Mouse (Mus musculus) lung, embryonic 15.5 days (tissue): ENCODE results near the gene Nos1ap. TPM values are rescaled to one million over a fixed set of nuclear protein-coding genes. Genes with fewer than 3 reads are reported as not detected.

Source experiments
- ATAC-seq: fragments of 200-750 bp; cut with Nextera tagmentation; 2 replicates; pipeline ENCODE4 v1.8.0; 2017; ENCODE audit warnings: moderate number of reproducible peaks, borderline replicate concordance; ENCODE audit not compliant: low FRiP score, low TSS enrichment; ENCODE audit errors: extremely low read depth
- H3K27ac ChIP-seq: fragments of 300-500 bp; sonication (generic); 2 replicates; pipeline ENCODE4 v1.5.1; 2015; ENCODE audit warnings: moderate library complexity, mild to moderate bottlenecking, inconsistent platforms
- H3K27me3 ChIP-seq: fragments of 300-500 bp; sonication (generic); 2 replicates; pipeline ENCODE4 v1.6.1; 2015; ENCODE audit warnings: inconsistent platforms
- H3K36me3 ChIP-seq: fragments of 300-500 bp; sonication (generic); 2 replicates; pipeline ENCODE4 v1.6.1; 2015; ENCODE audit warnings: inconsistent platforms
- H3K4me1 ChIP-seq: fragments of 300-500 bp; sonication (generic); 2 replicates; pipeline ENCODE4 v1.6.1; 2015; ENCODE audit warnings: inconsistent platforms
- H3K4me2 ChIP-seq: fragments of 300-500 bp; sonication (generic); 2 replicates; pipeline ENCODE4 v1.6.1; 2015; ENCODE audit warnings: inconsistent platforms, mild to moderate bottlenecking, moderate library complexity
- H3K4me3 ChIP-seq: fragments of 300-500 bp; sonication (generic); 2 replicates; pipeline ENCODE4 v1.5.1; 2015; ENCODE audit warnings: mild to moderate bottlenecking, inconsistent platforms
- H3K9ac ChIP-seq: fragments of 300-500 bp; sonication (generic); 2 replicates; pipeline ENCODE4 v1.6.1; 2015; ENCODE audit warnings: inconsistent platforms
- H3K9me3 ChIP-seq: fragments of 300-500 bp; sonication (generic); 2 replicates; pipeline ENCODE4 v1.6.1; 2016; ENCODE audit warnings: inconsistent platforms
- WGBS: fragments of 180-500 bp; shearing (Covaris S2); methylation state at CpG from one replicate; pipeline ENCODE4 v1.1.7; 2015; 5-methylcytosine and 5-hydroxymethylcytosine counted together
- polyA plus RNA-seq: library from polyadenylated mRNA; unstranded; fragments of >200 nt; fragmentation: Nextera tagmentation; extraction: Ambion mirVana; gene quantifications from 2 replicates; pipeline ENCODE4 v1.2.1, GENCODE M21; 2015

Nos1ap gene
- polyA plus RNA-seq, 1 experiment from 2014 or later, result 10.6 TPM

DNA sequence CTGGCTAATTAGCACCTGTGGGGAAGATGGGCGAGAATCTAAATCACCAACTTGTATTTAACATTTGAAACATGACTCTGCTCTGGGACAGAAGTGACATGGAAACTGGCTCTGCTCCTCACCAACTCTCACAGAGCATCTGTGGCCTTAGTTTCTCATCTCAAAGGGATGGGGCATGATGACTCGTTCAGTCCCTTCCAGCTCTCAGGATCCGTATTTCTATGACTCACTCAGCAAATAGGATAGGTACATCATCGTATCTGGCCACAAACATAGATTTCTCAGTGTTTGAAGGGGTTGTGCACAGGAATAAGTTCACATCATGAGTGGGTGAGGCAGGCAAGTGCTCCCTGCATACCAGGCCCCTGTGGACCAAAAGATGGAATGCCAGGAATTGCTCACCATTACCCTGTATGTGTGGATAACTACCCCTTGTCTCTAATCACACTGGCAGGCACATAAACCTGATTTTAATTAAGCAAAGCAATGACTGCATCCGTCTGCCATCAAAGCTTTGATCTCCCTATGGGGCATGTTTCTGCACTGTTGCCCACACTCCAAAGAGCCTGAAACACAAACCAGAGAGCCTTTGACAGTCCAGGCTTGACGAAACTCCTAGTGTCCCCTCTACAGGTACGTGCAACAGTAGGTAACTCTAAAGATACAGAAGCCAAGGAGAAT is 151.1 kb downstream of the Nos1ap start:
- H3K27me3 ChIP-seq, result no peaks in the 10 kb centered on the region
- no peaks in the 10 kb centered on the region for H3K4me1 ChIP-seq
- H3K9ac ChIP-seq, result no peak overlapping the region
- 65% methylated on average over 7 of the region's 7 CpGs for WGBS
- no peak overlapping the region for H3K4me3 ChIP-seq
- no peak overlapping the region for H3K4me2 ChIP-seq
- no peaks in the 10 kb centered on the region for H3K9me3 ChIP-seq
- no peak overlapping the region for H3K27ac ChIP-seq
- H3K36me3 ChIP-seq, result no peaks in the 10 kb centered on the region
- ATAC-seq, result no peak

DNA sequence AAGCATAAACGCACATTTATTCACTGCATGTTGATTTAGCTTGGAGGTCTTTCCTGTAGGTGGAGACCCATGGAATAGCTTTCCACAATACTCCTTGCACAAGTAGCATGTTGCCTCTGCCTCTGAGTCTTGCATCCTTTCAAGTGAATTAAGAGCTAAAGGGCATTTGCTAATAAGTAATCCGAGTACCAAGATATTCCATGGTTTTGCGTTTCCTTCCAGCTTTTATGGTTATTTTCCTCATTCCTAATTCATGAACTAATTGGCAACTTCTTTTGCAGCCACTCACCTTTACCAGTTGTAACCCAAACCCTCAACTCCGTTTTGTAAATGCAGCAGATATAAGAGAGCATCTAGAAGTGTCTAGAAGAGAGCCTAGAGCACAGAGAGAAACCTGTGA is 155.5 kb downstream of the Nos1ap start:
- no peaks in the 10 kb centered on the region for H3K9me3 ChIP-seq
- 82% methylated on average over 4 of the region's 4 CpGs for WGBS
- no peak overlapping the region for H3K4me2 ChIP-seq
- no peak overlapping the region for H3K4me3 ChIP-seq
- H3K27ac ChIP-seq, result no peak overlapping the region
- no peak overlapping the region for H3K9ac ChIP-seq
- no peaks in the 10 kb centered on the region; the same call in 1 of the 2 replicates for H3K4me1 ChIP-seq
- ATAC-seq, result no peak
- no peaks in the 10 kb centered on the region for H3K36me3 ChIP-seq
- no peaks in the 10 kb centered on the region for H3K27me3 ChIP-seq

DNA sequence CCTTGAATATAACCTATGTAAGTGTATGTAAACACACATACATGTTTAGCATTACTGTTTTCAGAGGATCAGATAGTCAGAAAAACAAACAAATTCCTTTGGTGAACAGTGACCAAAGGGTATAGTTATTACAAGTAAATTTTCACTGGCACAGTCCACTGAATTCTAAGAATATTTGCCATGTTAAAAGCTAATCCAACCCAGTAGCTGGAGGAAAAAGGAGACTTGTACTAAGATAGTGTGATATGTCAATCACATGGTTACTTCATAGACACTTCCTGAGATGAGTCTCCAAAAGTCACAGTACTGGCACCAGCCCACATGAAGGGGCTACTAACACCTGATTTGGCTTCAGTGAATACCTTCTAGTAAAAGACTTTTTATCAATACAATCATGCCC is 156.0 kb downstream of the Nos1ap start:
- H3K9ac ChIP-seq, result no peak overlapping the region
- no peaks in the 10 kb centered on the region; the same call in 1 of the 2 replicates for H3K4me1 ChIP-seq
- no peaks in the 10 kb centered on the region for H3K36me3 ChIP-seq
- ATAC-seq, result no peak
- no peak overlapping the region for H3K27ac ChIP-seq
- no peaks in the 10 kb centered on the region for H3K27me3 ChIP-seq
- no peak overlapping the region for H3K4me2 ChIP-seq
- no peak overlapping the region for H3K4me3 ChIP-seq
- H3K9me3 ChIP-seq, result no peaks in the 10 kb centered on the region

DNA sequence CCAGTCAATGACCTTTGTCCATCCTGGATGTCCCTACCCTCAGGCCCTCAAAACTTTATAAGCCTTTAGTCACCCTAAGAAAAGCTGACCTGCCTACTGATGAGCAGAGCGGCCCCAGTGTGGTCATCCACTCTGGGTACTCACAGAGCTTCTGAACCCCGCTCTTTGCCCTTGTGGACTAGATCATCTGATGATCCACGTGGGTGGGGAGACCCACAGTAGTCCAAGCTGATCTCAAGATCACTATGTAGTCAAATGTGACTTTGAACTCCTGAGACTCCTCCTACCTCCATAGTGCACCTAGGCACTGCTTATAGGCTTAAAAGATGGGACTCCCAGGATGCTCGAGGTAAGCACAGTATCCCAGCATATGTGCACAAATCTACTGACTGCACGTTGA is 157.4 kb downstream of the Nos1ap start:
- H3K27me3 ChIP-seq, result no peaks in the 10 kb centered on the region
- WGBS, result 79% methylated on average over 5 of the region's 5 CpGs
- H3K27ac ChIP-seq, result no peak overlapping the region
- no peaks in the 10 kb centered on the region; the same call in 1 of the 2 replicates for H3K4me1 ChIP-seq
- no peak overlapping the region for H3K4me3 ChIP-seq
- H3K9ac ChIP-seq, result no peak overlapping the region
- no peak for ATAC-seq
- no peaks in the 10 kb centered on the region for H3K9me3 ChIP-seq
- no peaks in the 10 kb centered on the region for H3K36me3 ChIP-seq
- no peak overlapping the region for H3K4me2 ChIP-seq

DNA sequence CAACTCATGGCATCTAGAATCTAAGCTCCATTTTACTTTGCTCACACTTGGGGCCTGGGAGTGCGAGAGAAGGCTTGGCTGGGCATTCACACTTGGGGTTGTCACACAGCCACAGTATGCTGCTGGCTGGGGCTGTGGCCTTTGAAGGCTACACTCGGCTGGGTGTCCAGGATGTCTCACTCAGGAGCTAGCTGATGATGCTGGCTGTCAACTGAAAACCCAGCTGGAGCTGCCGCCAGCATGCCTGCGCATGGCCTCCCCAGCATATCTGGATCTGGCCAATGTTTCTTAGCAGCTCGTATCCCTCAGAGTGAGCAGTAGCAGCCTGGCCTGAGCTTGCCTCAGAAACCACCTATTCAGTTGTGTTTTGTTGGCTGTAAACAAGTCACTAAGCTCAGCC is 158.3 kb downstream of the Nos1ap start:
- Histone ChIP-seq H3K4me2 (no peak overlapping the region), H3K27ac (no peak overlapping the region), H3K4me3 (no peak overlapping the region), H3K9ac (no peak overlapping the region), H3K27me3 (no peaks in the 10 kb centered on the region), H3K4me1 (no peaks in the 10 kb centered on the region; the same call in 1 of the 2 replicates), H3K36me3 (no peaks in the 10 kb centered on the region), H3K9me3 (no peaks in the 10 kb centered on the region)
- ATAC-seq, result peak; percentile 67; the same call in 1 of the 2 replicates
- 39% methylated on average over 5 of the region's 5 CpGs for WGBS

DNA sequence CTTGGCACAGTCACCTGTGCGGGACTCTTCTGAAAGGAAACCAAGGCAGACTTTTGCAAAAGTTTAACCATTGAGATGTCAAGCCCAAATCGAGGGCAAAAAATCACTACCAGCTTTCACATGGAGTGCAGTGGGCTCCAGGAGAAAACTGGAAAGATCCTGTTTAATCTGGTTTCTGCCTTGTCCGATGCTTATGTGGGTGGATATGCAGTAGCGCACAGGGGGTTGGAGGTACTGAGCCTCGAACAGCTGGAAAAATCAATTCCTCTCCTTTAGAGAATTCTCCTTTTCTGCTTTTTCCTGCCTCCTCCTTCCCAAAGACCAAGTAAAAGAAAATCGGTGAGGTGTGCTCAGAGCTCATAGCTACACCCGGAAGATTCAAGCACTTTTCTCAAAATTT is 159.0 kb downstream of the Nos1ap start:
- Histone ChIP-seq H3K4me3 (no peak overlapping the region), H3K9me3 (no peaks in the 10 kb centered on the region), H3K36me3 (no peaks in the 10 kb centered on the region), H3K27me3 (no peaks in the 10 kb centered on the region), H3K9ac (no peak overlapping the region), H3K4me2 (no peak overlapping the region), H3K27ac (no peak overlapping the region), H3K4me1 (no peaks in the 10 kb centered on the region; the same call in 1 of the 2 replicates)
- no peak for ATAC-seq
- 88% methylated on average over 7 of the region's 7 CpGs for WGBS

DNA sequence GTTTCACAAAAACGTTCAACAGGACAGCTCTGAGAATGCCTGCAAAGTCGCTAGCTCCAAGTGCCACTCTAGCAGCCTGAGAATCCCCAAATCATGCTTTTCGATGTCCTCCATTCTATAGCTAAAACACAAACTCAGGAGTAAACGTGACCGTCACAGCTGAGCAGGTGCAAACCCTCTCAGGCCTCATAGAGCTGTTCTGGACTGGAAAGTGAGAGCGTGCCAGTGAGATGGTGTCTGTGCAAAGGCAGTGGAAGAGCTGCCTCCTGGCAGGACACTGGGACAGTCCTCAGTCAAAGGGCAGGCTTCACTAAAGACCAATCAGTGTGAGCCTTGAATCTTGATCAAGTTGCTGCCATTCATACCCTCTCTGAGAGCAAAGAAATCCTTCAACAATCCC is 160.0 kb downstream of the Nos1ap start:
- H3K4me3 ChIP-seq, result no peak overlapping the region
- H3K4me2 ChIP-seq, result no peak overlapping the region
- WGBS, result 74% methylated on average over 6 of the region's 6 CpGs
- no peak overlapping the region for H3K27ac ChIP-seq
- no peak overlapping the region for H3K9ac ChIP-seq
- H3K36me3 ChIP-seq, result no peaks in the 10 kb centered on the region
- no peaks in the 10 kb centered on the region; the same call in 1 of the 2 replicates for H3K4me1 ChIP-seq
- H3K9me3 ChIP-seq, result no peaks in the 10 kb centered on the region
- ATAC-seq, result no peak
- no peaks in the 10 kb centered on the region for H3K27me3 ChIP-seq

DNA sequence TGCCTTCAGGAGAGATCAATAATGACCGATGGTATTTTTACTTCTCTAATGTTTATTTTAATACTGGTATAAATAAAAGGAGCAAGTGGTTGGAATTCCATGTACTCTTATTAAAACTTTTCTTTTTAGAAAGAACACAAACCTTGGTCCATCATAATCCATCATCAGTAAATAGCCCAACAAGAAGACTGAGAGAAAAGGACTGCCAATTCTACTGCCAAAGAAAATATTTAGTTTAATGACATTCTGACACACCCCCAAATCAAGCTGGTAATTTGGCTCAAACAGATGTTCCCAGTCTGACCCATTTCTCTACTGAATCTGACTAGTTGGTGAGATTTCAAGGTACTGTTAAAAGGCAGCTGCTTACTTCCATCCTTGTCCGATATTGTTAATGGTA is 161.5 kb downstream of the Nos1ap start:
- WGBS, result 77% methylated on average over 2 of the region's 2 CpGs
- no peaks in the 10 kb centered on the region for H3K9me3 ChIP-seq
- no peak for ATAC-seq
- H3K36me3 ChIP-seq, result no peaks in the 10 kb centered on the region
- H3K4me2 ChIP-seq, result no peak overlapping the region
- no peaks in the 10 kb centered on the region; the same call in 1 of the 2 replicates for H3K4me1 ChIP-seq
- H3K27ac ChIP-seq, result no peak overlapping the region
- H3K27me3 ChIP-seq, result no peaks in the 10 kb centered on the region
- H3K9ac ChIP-seq, result no peak overlapping the region
- no peak overlapping the region for H3K4me3 ChIP-seq

DNA sequence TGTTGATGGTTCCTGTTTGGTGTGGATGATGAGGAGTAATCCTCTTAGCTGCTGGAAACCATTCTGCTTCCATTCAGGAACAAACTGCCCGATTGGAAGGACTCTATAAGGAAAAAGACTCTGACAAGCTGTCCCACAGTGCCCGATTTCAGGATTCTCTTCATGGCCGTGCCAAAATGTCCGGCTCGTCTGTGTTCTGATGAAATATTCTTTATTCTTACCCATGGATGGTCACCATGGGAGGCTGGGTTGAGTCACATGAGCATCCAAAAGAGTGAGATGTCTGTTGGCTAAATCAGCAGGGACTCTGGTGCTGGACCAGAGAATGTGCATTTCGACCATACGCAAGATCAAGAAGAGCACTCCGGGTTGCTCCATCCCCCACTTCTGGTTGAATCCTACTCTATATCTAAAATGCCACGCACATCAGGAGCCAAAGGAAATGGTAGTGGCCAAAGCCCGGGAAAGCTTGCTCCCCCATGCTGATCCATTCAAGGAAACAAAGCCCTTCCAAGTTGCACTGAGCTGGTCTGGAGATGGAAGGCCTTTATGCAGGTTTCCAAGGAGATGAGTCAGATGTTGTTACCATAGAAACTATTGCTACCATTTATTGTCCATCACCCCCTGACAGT is 165.3 kb downstream of the Nos1ap start:
- ATAC-seq, result no peak
- Histone ChIP-seq H3K4me3 (no peak overlapping the region), H3K36me3 (no peaks in the 10 kb centered on the region), H3K9ac (no peak overlapping the region), H3K27ac (no peak overlapping the region), H3K9me3 (no peaks in the 10 kb centered on the region), H3K4me1 (no peaks in the 10 kb centered on the region), H3K4me2 (no peak overlapping the region), H3K27me3 (no peaks in the 10 kb centered on the region)
- 87% methylated on average over 10 of the region's 10 CpGs for WGBS

DNA sequence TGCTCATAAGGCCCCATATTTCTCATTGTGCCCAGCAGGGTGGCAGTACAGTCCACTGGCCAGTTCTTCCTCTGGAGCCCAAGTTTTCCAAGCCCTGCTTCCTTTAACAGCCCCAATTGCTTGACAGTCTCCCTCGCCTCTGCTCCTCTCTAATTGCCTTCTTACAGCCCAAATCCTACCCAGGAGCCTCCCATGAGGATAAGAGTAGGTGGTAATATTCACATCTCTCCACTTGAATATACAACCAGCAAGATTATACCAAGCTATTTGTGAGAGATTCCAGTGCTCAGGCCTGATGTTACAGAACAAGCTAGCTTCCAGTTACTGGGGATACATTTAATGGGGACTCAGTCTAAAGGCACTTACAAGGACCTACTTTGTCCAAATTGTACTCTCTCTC is 166.6 kb downstream of the Nos1ap start:
- ATAC-seq, result no peak
- H3K27me3 ChIP-seq, result no peaks in the 10 kb centered on the region
- no peaks in the 10 kb centered on the region for H3K4me1 ChIP-seq
- no peak overlapping the region for H3K27ac ChIP-seq
- no peak overlapping the region for H3K9ac ChIP-seq
- no peak overlapping the region for H3K4me2 ChIP-seq
- 78% methylated on average over 1 of the region's 1 CpGs for WGBS
- no peaks in the 10 kb centered on the region for H3K36me3 ChIP-seq
- H3K4me3 ChIP-seq, result no peak overlapping the region
- no peaks in the 10 kb centered on the region for H3K9me3 ChIP-seq

DNA sequence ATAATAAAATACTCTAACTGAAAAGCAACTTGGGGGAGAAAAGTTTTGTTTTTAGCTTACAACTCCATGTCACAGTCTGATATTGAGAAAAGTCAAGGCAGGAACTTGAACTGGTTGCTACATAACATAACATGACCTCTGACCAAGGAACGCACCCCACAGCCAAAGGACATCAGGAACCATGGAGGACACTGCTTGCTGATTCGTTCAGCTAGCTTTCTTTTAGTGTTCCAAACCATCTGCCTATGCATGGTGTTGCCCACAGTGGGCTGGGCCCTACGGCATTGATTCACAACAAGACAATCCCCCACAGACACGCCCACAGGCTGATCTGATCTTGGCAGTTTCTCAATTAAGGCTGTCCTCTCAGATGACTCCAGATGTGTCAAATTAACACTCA is 167.5 kb downstream of the Nos1ap start:
- no peak for ATAC-seq
- WGBS, result 79% methylated on average over 4 of the region's 4 CpGs

DNA sequence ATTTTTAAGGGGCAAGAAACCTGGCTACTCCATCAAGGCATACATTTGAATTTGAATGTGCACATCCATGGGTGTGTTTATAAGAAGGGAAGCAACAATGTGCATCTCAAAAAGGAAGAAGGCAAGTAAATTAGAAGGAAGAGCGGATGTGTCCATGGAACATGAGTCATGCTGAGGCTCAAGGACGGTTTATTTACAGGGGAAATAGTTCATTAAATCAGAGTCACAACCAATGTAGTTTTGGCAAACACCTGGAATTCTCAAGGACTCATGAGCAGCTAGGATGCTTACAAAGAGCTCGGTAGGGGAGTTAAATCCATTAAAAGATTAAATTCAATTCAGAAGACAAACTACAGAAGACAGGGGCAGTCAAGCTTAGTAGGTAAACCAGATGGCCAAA is 169.7 kb downstream of the Nos1ap start:
- H3K27ac ChIP-seq, result no peak overlapping the region
- no peaks in the 10 kb centered on the region for H3K4me1 ChIP-seq
- ATAC-seq, result no peak

More for the DNA sequence above, 167.5 kb downstream of the Nos1ap start:
- Histone ChIP-seq H3K27ac (no peak overlapping the region), H3K9ac (no peak overlapping the region), H3K4me1 (no peaks in the 10 kb centered on the region), H3K9me3 (no peaks in the 10 kb centered on the region), H3K36me3 (no peaks in the 10 kb centered on the region), H3K4me3 (no peak overlapping the region), H3K27me3 (no peaks in the 10 kb centered on the region), H3K4me2 (no peak overlapping the region)

More for the DNA sequence above, 169.7 kb downstream of the Nos1ap start:
- Histone ChIP-seq H3K9me3 (no peaks in the 10 kb centered on the region), H3K9ac (no peak overlapping the region), H3K4me3 (no peak overlapping the region), H3K36me3 (no peaks in the 10 kb centered on the region), H3K4me2 (no peak overlapping the region), H3K27me3 (no peaks in the 10 kb centered on the region)
- 79% methylated on average over 3 of the region's 3 CpGs for WGBS
